Mouse (Mus musculus) T-helper 1 cell (primary cell): Measurements from ENCODE around the gene Lmna.

Experiments
- in situ Hi-C: fragments of 300-600 bp; cut with MboI, MseI; formaldehyde crosslinking; loops from one replicate; pipeline ENCODE4 v1.15.1; 2025; ENCODE audit warnings: high pct_unique_total_duplicates

The Lmna gene

GRCm38 (mm10) chr3:88476403-88476802, 33.4 kb downstream of the Lmna start:
- in situ Hi-C loops = no loop called here

- in situ Hi-C loops = loop anchor here (5.0 kb wide), 1 partner anchor 66 kb away; no protein-coding TSS in a partner anchor
Measured at GRCm38 (mm10) chr3:88473571-88473970, 36.2 kb downstream of the Lmna start.

- in situ Hi-C loops = loop anchor here (5.0 kb wide), 1 partner anchor 66 kb away; no protein-coding TSS in a partner anchor
Measured at GRCm38 (mm10) chr3:88473020-88473419, 36.7 kb downstream of the Lmna start.

- in situ Hi-C loops = loop anchor here (5.0 kb wide), 1 partner anchor 64 kb away; no protein-coding TSS in a partner anchor
Measured at GRCm38 (mm10) chr3:88470943-88471479, 38.7 kb downstream of the Lmna start.

- in situ Hi-C loops = no loop called here
Measured at GRCm38 (mm10) chr3:88469466-88469865, 40.3 kb downstream of the Lmna start.

- in situ Hi-C loops = no loop called here
Measured at GRCm38 (mm10) chr3:88467116-88467824, 42.5 kb downstream of the Lmna start.

- in situ Hi-C loops = no loop called here
Measured at GRCm38 (mm10) chr3:88465127-88465526, 44.6 kb downstream of the Lmna start.

GRCm38 (mm10) chr3:88464425-88464824, 45.3 kb downstream of the Lmna start:
- in situ Hi-C loops = no loop called here

GRCm38 (mm10) chr3:88460983-88461696, 48.6 kb downstream of the Lmna start, which contains the start of gene Sema4a:
TSS of gene Sema4a (minus strand) at chr3:88461182.
- in situ Hi-C loops = no loop called here

GRCm38 (mm10) chr3:88460029-88460428, 49.7 kb downstream of the Lmna start:
- in situ Hi-C loops = no loop called here

GRCm38 (mm10) chr3:88458778-88459219, 51.0 kb downstream of the Lmna start:
- in situ Hi-C loops = no loop called here

- in situ Hi-C loops = no loop called here
Measured at GRCm38 (mm10) chr3:88456746-88457532, 52.8 kb downstream of the Lmna start.

GRCm38 (mm10) chr3:88456313-88456712, 53.4 kb downstream of the Lmna start:
- in situ Hi-C loops = no loop called here

GRCm38 (mm10) chr3:88455588-88456264, 54.0 kb downstream of the Lmna start:
- in situ Hi-C loops = no loop called here

GRCm38 (mm10) chr3:88454762-88455587, 54.8 kb downstream of the Lmna start:
- in situ Hi-C loops = no loop called here

GRCm38 (mm10) chr3:88453986-88454385, 55.8 kb downstream of the Lmna start:
- in situ Hi-C loops = no loop called here

- in situ Hi-C loops = no loop called here
Measured at GRCm38 (mm10) chr3:88453369-88453768, 56.4 kb downstream of the Lmna start.

GRCm38 (mm10) chr3:88452716-88453115, 57.0 kb downstream of the Lmna start:
- in situ Hi-C loops = no loop called here

- in situ Hi-C loops = no loop called here
Measured at GRCm38 (mm10) chr3:88452246-88452645, 57.5 kb downstream of the Lmna start.
